Mouse (Mus musculus) lung, embryonic 15.5 days (tissue): ENCODE results near the gene Crebrf. TPM values are rescaled to one million over a fixed set of nuclear protein-coding genes. Genes with fewer than 3 reads are reported as not detected.

Experiments used
- ATAC-seq: fragments of 200-750 bp; cut with Nextera tagmentation; 2 replicates; pipeline ENCODE4 v1.8.0; 2017; ENCODE audit warnings: moderate number of reproducible peaks, borderline replicate concordance; ENCODE audit not compliant: low FRiP score, low TSS enrichment; ENCODE audit errors: extremely low read depth
- H3K27ac ChIP-seq: fragments of 300-500 bp; sonication (generic); 2 replicates; pipeline ENCODE4 v1.5.1; 2015; ENCODE audit warnings: moderate library complexity, mild to moderate bottlenecking, inconsistent platforms
- H3K27me3 ChIP-seq: fragments of 300-500 bp; sonication (generic); 2 replicates; pipeline ENCODE4 v1.6.1; 2015; ENCODE audit warnings: inconsistent platforms
- H3K36me3 ChIP-seq: fragments of 300-500 bp; sonication (generic); 2 replicates; pipeline ENCODE4 v1.6.1; 2015; ENCODE audit warnings: inconsistent platforms
- H3K4me1 ChIP-seq: fragments of 300-500 bp; sonication (generic); 2 replicates; pipeline ENCODE4 v1.6.1; 2015; ENCODE audit warnings: inconsistent platforms
- H3K4me2 ChIP-seq: fragments of 300-500 bp; sonication (generic); 2 replicates; pipeline ENCODE4 v1.6.1; 2015; ENCODE audit warnings: inconsistent platforms, mild to moderate bottlenecking, moderate library complexity
- H3K4me3 ChIP-seq: fragments of 300-500 bp; sonication (generic); 2 replicates; pipeline ENCODE4 v1.5.1; 2015; ENCODE audit warnings: mild to moderate bottlenecking, inconsistent platforms
- H3K9ac ChIP-seq: fragments of 300-500 bp; sonication (generic); 2 replicates; pipeline ENCODE4 v1.6.1; 2015; ENCODE audit warnings: inconsistent platforms
- H3K9me3 ChIP-seq: fragments of 300-500 bp; sonication (generic); 2 replicates; pipeline ENCODE4 v1.6.1; 2016; ENCODE audit warnings: inconsistent platforms
- WGBS: fragments of 180-500 bp; shearing (Covaris S2); methylation state at CpG from one replicate; pipeline ENCODE4 v1.1.7; 2015; 5-methylcytosine and 5-hydroxymethylcytosine counted together
- polyA plus RNA-seq: library from polyadenylated mRNA; unstranded; fragments of >200 nt; fragmentation: Nextera tagmentation; extraction: Ambion mirVana; gene quantifications from 2 replicates; pipeline ENCODE4 v1.2.1, GENCODE M21; 2015

Crebrf gene
- polyA plus RNA-seq, 1 experiment from 2014 or later, result 6.6 TPM

GRCm38 (mm10) chr17:26786586-26786985 is 71.1 kb downstream of the Crebrf start:
- no peak overlapping the region for H3K9ac ChIP-seq
- H3K4me2 ChIP-seq, result no peak overlapping the region
- no peak for ATAC-seq
- no peak overlapping the region for H3K27ac ChIP-seq
- no peaks in the 10 kb centered on the region for H3K9me3 ChIP-seq
- no peaks in the 10 kb centered on the region for H3K27me3 ChIP-seq
- 84% methylated on average over 7 of the region's 7 CpGs for WGBS
- peaks cover 61% of the 10 kb centered on the region for H3K36me3 ChIP-seq
- no peak overlapping the region for H3K4me3 ChIP-seq
- peaks cover 6% of the 10 kb centered on the region for H3K4me1 ChIP-seq

- 90% methylated on average over 8 of the region's 8 CpGs for WGBS
- no peak overlapping the region for H3K9ac ChIP-seq
- no peak overlapping the region for H3K4me3 ChIP-seq
- no peak overlapping the region for H3K4me2 ChIP-seq
- no peak for ATAC-seq
- H3K9me3 ChIP-seq, result no peaks in the 10 kb centered on the region
- no peak overlapping the region for H3K27ac ChIP-seq
- H3K36me3 ChIP-seq, result peaks cover 69% of the 10 kb centered on the region
- H3K4me1 ChIP-seq, result no peaks in the 10 kb centered on the region
- no peaks in the 10 kb centered on the region for H3K27me3 ChIP-seq
Measured at GRCm38 (mm10) chr17:26788986-26789385, 73.5 kb downstream of the Crebrf start.

GRCm38 (mm10) chr17:26789460-26790268 is 74.2 kb downstream of the Crebrf start:
- H3K4me1 ChIP-seq, result no peaks in the 10 kb centered on the region
- no peak overlapping the region for H3K9ac ChIP-seq
- 88% methylated on average over 8 of the region's 8 CpGs for WGBS
- H3K27me3 ChIP-seq, result no peaks in the 10 kb centered on the region
- H3K4me2 ChIP-seq, result no peak overlapping the region
- H3K9me3 ChIP-seq, result no peaks in the 10 kb centered on the region
- no peak overlapping the region for H3K27ac ChIP-seq
- H3K4me3 ChIP-seq, result no peak overlapping the region
- H3K36me3 ChIP-seq, result peaks cover 65% of the 10 kb centered on the region
- ATAC-seq, result no peak

GRCm38 (mm10) chr17:26790269-26791214 is 75.1 kb downstream of the Crebrf start:
- Histone ChIP-seq H3K4me3 (no peak overlapping the region), H3K9me3 (no peaks in the 10 kb centered on the region), H3K27ac (no peak overlapping the region), H3K9ac (no peak overlapping the region), H3K27me3 (no peaks in the 10 kb centered on the region), H3K4me2 (no peak overlapping the region), H3K36me3 (peaks cover 59% of the 10 kb centered on the region), H3K4me1 (no peaks in the 10 kb centered on the region)
- no peak for ATAC-seq
- 82% methylated on average over 11 of the region's 11 CpGs for WGBS

DNA sequence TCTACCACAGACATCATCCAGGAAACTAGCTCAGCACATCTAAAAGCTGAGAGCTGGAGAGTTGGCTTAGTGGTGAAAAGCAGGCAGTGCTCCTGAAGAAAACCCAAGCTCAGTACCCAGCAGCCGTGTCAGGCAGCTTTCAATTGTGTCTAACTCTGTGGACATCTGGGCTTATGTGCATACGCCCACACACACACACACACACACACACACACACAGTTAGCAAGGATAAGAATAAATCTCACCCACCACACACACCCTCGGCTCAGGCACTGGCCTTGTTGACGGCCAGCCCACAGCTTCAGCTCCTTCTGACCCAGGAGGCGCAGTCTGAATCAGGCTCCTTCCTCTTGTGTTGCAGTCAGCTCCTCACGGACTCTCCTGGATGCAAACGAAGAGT is 76.1 kb downstream of the Crebrf start:
- ATAC-seq, result no peak
- Histone ChIP-seq H3K36me3 (peaks cover 53% of the 10 kb centered on the region), H3K9me3 (no peaks in the 10 kb centered on the region), H3K4me3 (no peak overlapping the region), H3K27me3 (no peaks in the 10 kb centered on the region), H3K4me1 (no peaks in the 10 kb centered on the region), H3K27ac (no peak overlapping the region), H3K4me2 (no peak overlapping the region), H3K9ac (no peak overlapping the region)
- WGBS, result 88% methylated on average over 7 of the region's 7 CpGs

DNA sequence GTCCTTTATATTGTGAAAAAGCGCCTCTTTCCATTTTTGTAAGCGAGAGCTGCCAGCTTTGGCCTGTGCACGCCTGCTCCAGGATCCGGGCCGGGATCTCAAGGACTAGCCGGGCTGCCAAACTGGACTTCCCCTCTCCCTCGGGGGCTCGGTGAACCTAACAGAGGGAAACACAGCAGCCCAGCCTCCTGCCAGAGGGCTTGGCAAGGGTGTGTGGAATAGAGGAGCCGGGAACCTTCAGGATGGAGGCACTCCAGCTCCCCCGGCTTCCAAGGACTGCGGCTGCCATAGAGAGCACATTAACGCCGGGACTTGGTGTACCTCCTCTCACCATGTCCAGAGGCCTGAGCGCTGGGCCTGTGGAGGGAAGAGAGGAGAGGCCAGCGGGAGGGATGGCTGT is 76.6 kb downstream of the Crebrf start:
- Histone ChIP-seq H3K9me3 (no peaks in the 10 kb centered on the region), H3K4me3 (no peak overlapping the region), H3K36me3 (peaks cover 47% of the 10 kb centered on the region), H3K27ac (no peak overlapping the region), H3K4me2 (no peak overlapping the region), H3K9ac (no peak overlapping the region), H3K4me1 (no peaks in the 10 kb centered on the region), H3K27me3 (no peaks in the 10 kb centered on the region)
- ATAC-seq, result no peak
- 83% methylated on average over 15 of the region's 15 CpGs for WGBS

- ATAC-seq, result no peak
- WGBS, result 72% methylated on average over 5 of the region's 5 CpGs
- H3K27me3 ChIP-seq, result no peaks in the 10 kb centered on the region
- H3K4me3 ChIP-seq, result no peak overlapping the region
- no peaks in the 10 kb centered on the region for H3K9me3 ChIP-seq
- H3K27ac ChIP-seq, result no peak overlapping the region
- H3K36me3 ChIP-seq, result peaks cover 41% of the 10 kb centered on the region
- no peak overlapping the region for H3K4me2 ChIP-seq
- no peak overlapping the region for H3K9ac ChIP-seq
- no peaks in the 10 kb centered on the region for H3K4me1 ChIP-seq
Measured at GRCm38 (mm10) chr17:26793068-26793765, 77.8 kb downstream of the Crebrf start.

DNA sequence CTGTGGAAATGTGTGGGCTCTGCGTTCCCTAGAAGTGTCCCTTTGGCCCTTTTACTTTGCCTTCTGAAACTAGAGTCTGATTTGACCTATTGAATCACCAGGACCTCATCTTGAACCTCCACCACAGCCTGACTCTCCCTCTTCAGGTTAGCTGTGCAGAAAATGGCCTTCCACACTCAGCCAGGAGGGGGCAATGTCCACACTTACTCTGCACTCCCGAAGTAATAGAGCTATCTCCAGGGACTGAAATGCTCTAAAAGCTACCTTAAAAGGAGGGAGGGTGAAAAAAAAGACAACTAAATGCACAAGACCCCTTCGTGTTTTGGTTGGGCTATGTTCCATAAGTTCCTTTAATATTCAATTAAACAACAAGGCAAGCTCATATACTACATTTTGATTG is 79.3 kb downstream of the Crebrf start:
- no peak overlapping the region for H3K4me2 ChIP-seq
- no peaks in the 10 kb centered on the region for H3K4me1 ChIP-seq
- no peaks in the 10 kb centered on the region for H3K9me3 ChIP-seq
- no peak overlapping the region for H3K4me3 ChIP-seq
- 16% methylated on average over 3 of the region's 3 CpGs for WGBS
- no peak for ATAC-seq
- H3K9ac ChIP-seq, result no peak overlapping the region
- peaks cover 31% of the 10 kb centered on the region for H3K36me3 ChIP-seq
- no peaks in the 10 kb centered on the region for H3K27me3 ChIP-seq
- H3K27ac ChIP-seq, result no peak overlapping the region

- Histone ChIP-seq H3K9ac (no peak overlapping the region), H3K9me3 (no peaks in the 10 kb centered on the region), H3K4me3 (no peak overlapping the region), H3K36me3 (peaks cover 26% of the 10 kb centered on the region), H3K27ac (no peak overlapping the region), H3K27me3 (no peaks in the 10 kb centered on the region), H3K4me2 (no peak overlapping the region), H3K4me1 (no peaks in the 10 kb centered on the region)
- no peak for ATAC-seq
- WGBS, result 71% methylated on average over 7 of the region's 7 CpGs
Measured at GRCm38 (mm10) chr17:26795386-26795785, 79.9 kb downstream of the Crebrf start.

DNA sequence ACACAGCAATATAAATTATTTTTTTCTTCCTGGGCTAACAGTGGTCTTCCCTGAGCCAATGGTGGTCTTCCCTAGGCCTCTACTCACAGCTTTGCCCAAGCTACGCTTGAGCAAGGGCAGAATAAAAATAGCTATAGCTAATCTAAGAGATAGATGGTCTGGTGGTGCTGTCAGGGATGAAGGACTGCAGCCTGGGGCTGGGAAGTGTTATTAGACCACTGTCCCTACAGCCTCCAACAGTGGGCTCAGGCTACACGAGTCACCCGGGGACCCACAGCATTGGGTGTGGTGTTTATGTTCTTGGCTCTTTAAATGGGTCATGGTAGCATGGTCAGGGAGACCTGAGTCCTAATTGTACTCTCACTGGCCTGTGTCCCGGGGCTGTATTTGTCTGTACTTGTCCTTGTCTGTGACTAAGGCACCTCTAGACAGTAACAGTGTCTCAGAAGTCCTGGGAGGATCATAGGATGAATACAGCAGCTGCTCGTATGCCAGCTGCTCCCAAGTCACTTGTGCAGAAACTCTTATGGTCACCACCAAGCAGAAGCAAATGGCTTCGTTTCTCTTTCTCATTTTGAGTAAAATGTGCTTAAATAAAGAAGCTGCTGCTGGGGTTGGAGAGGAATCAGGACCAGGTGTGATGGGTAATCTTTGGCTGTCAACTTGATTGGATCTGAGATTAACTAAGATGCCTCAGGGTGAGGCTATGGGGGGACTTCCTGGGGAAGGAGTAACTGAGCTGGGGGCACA is 82.1 kb downstream of the Crebrf start:
- no peak for ATAC-seq
- H3K9ac ChIP-seq, result no peak overlapping the region

DNA sequence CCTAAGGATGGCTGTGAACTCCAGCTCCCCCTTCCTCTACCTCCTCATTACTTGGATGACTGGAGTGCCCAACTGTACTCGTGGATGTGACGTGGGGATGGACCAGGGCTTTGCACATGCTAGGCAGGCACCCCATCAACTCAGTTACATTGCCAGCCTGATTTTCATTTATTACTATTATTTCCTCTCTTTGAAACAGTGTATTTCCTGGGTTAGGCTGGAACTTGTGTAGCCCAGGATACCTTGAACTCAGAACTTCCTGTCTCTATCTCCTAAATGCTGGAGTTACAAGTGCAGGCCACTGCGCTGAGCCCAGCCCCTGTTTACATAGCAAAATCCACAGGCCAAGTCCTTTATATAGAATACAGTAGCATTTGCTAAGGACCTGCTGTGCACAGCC is 87.4 kb downstream of the Crebrf start:
- Histone ChIP-seq H3K9me3 (no peaks in the 10 kb centered on the region), H3K36me3 (no peaks in the 10 kb centered on the region), H3K9ac (no peak overlapping the region), H3K27ac (no peak overlapping the region), H3K4me3 (no peak overlapping the region), H3K4me2 (no peak overlapping the region), H3K27me3 (no peaks in the 10 kb centered on the region), H3K4me1 (no peaks in the 10 kb centered on the region)
- ATAC-seq, result no peak
- WGBS, result 71% methylated on average over 3 of the region's 3 CpGs

More for the DNA sequence above, 82.1 kb downstream of the Crebrf start:
- Histone ChIP-seq H3K9me3 (no peaks in the 10 kb centered on the region), H3K4me3 (no peak overlapping the region), H3K36me3 (peaks cover 5% of the 10 kb centered on the region; the same call in 1 of the 2 replicates), H3K27ac (no peak overlapping the region), H3K4me1 (no peaks in the 10 kb centered on the region), H3K4me2 (no peak overlapping the region), H3K27me3 (no peaks in the 10 kb centered on the region)
- WGBS, result 66% methylated on average over 6 of the region's 6 CpGs
